ENCODE assay signal across 27 mouse cellular contexts in the genomic region with DNA sequence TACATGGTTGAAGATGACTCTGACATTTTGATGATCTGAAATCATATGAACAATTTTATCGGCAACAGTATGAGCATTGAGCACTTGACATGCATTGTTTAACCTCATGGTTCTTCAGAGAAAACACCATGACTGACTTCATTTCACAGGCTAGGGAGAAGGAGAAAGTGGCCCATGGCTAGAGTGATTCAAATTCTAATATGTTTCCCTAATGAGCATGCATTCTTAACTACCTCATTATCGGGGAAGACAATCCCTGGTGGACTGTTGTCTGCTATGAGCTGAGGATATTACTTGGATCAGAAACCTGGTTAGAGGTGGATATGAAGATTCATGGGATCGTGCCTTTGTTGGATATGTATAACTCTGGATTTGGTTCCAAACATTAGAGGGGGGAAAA.
DNase-seq lines count a peak whose midpoint lies in the region; ATAC-seq and TF ChIP-seq lines count a peak whose summit lies in the region.
"Had no signal": no experiment of that assay in that cellular context is flagged by ENCODE, and none has a peak within 500 bp of the region (broad histone marks: within the 10 kb centered on the region; RNA-seq: fewer than 3 reads in every experiment).

No protein-coding gene starts in this region.

- no peaks in the 10 kb centered on the region for H3K36me3 ChIP-seq in hindbrain, embryonic 14.5 days (replicated peaks; ENCODE audit: control insufficient read depth, insufficient read depth)
- no peaks in the 10 kb centered on the region for H3K36me3 ChIP-seq in hindbrain, embryonic 16.5 days (ENCODE audit: control insufficient read depth, insufficient read depth, low read length)
- H3K36me3 ChIP-seq in neural tube, embryonic 12.5 days: no peaks in the 10 kb centered on the region
- H3K36me3 ChIP-seq in neural tube, embryonic 14.5 days (ENCODE audit: control insufficient read depth, insufficient read depth, low read length): no peaks in the 10 kb centered on the region
- H3K36me3 ChIP-seq: embryonic facial prominence, embryonic 12.5 days; embryonic facial prominence, embryonic 15.5 days; heart, embryonic 12.5 days; heart, embryonic 15.5 days; intestine, embryonic 15.5 days had no signal

- no peaks in the 10 kb centered on the region for H3K9me3 ChIP-seq in hindbrain, embryonic 14.5 days (ENCODE audit: control insufficient read depth, low read length)
- H3K9me3 ChIP-seq in hindbrain, embryonic 16.5 days (ENCODE audit: control insufficient read depth, low read length): no peaks in the 10 kb centered on the region
- no peaks in the 10 kb centered on the region for H3K9me3 ChIP-seq in neural tube, embryonic 12.5 days
- H3K9me3 ChIP-seq in neural tube, embryonic 14.5 days (ENCODE audit: control insufficient read depth, low read length): no peaks in the 10 kb centered on the region
- H3K9me3 ChIP-seq: embryonic facial prominence, embryonic 12.5 days; embryonic facial prominence, embryonic 15.5 days; heart, embryonic 12.5 days; heart, embryonic 15.5 days; intestine, embryonic 15.5 days had no signal

- no peak overlapping the region for H3K4me2 ChIP-seq in hindbrain, embryonic 14.5 days (replicated peaks)
- H3K4me2 ChIP-seq in hindbrain, embryonic 16.5 days (ENCODE audit: low read length): no peak overlapping the region
- H3K4me2 ChIP-seq in neural tube, embryonic 12.5 days (replicated peaks): no peak overlapping the region
- no peak overlapping the region for H3K4me2 ChIP-seq in neural tube, embryonic 14.5 days (ENCODE audit: low read depth, low read length)
- H3K4me2 ChIP-seq: embryonic facial prominence, embryonic 12.5 days; embryonic facial prominence, embryonic 15.5 days; heart, embryonic 12.5 days; heart, embryonic 15.5 days; intestine, embryonic 15.5 days had no signal

- no peak overlapping the region for H3K9ac ChIP-seq in hindbrain, embryonic 14.5 days
- no peak overlapping the region for H3K9ac ChIP-seq in hindbrain, embryonic 16.5 days (ENCODE audit: low read depth, low read length)
- no peak overlapping the region for H3K9ac ChIP-seq in neural tube, embryonic 12.5 days
- no peak overlapping the region for H3K9ac ChIP-seq in neural tube, embryonic 14.5 days (replicated peaks; ENCODE audit: low read depth, low read length)
- H3K9ac ChIP-seq: embryonic facial prominence, embryonic 12.5 days; embryonic facial prominence, embryonic 15.5 days; forebrain, postnatal 0 days; heart, embryonic 12.5 days; heart, embryonic 15.5 days; intestine, embryonic 15.5 days had no signal

- peak; percentile 17; the same call in 1 of the 2 replicates for ATAC-seq in hindbrain, embryonic 14.5 days (ENCODE audit: low FRiP score)
- no peak for ATAC-seq in hindbrain, embryonic 16.5 days
- 0 out of 2 replicates have a peak, but pooled peaks have one; percentile 17 for ATAC-seq in neural tube, embryonic 12.5 days (ENCODE audit: low FRiP score, low read depth)
- peak; percentile 66; the same call in 1 of the 2 replicates for ATAC-seq in neural tube, embryonic 14.5 days (ENCODE audit: low read depth)
- ATAC-seq: activated CD4-positive, CD25-positive, alpha-beta regulatory T cell, adult 4 months; CD4-positive, CD25-positive, alpha-beta regulatory T cell, adult 4 months; forebrain, embryonic 14.5 days; forebrain, postnatal 0 days; intestine, embryonic 15.5 days had no signal

- no peaks in the 10 kb centered on the region for H3K27me3 ChIP-seq in hindbrain, embryonic 14.5 days (ENCODE audit: control insufficient read depth, insufficient read depth, low read length)
- no peaks in the 10 kb centered on the region for H3K27me3 ChIP-seq in hindbrain, embryonic 16.5 days (replicated peaks; ENCODE audit: control insufficient read depth, insufficient read depth, low read length)
- no peaks in the 10 kb centered on the region for H3K27me3 ChIP-seq in neural tube, embryonic 12.5 days (replicated peaks)
- H3K27me3 ChIP-seq in neural tube, embryonic 14.5 days (ENCODE audit: control insufficient read depth, insufficient read depth, low read length): no peaks in the 10 kb centered on the region
- H3K27me3 ChIP-seq: embryonic facial prominence, embryonic 12.5 days; embryonic facial prominence, embryonic 15.5 days; heart, embryonic 12.5 days; heart, embryonic 15.5 days; intestine, embryonic 15.5 days had no signal

- no peak overlapping the region for H3K27ac ChIP-seq in hindbrain, embryonic 14.5 days
- no peak overlapping the region for H3K27ac ChIP-seq in hindbrain, embryonic 16.5 days (ENCODE audit: low read depth, low read length)
- no peak overlapping the region for H3K27ac ChIP-seq in neural tube, embryonic 12.5 days
- H3K27ac ChIP-seq in neural tube, embryonic 14.5 days (ENCODE audit: low read depth, low read length): no peak overlapping the region
- H3K27ac ChIP-seq: embryonic facial prominence, embryonic 12.5 days; embryonic facial prominence, embryonic 15.5 days; heart, embryonic 15.5 days; intestine, embryonic 15.5 days had no signal

- no peak for DNase-seq in hindbrain, embryonic 14.5 days (ENCODE audit: low spot score)
- no peak for DNase-seq in neural tube, embryonic 10.5 days (ENCODE audit: extremely low spot score, low spot score)
- DNase-seq in brain, embryonic 14.5 days (ENCODE audit: low read depth): peak; percentile 34
- DNase-seq in heart, postnatal 14 days: no peak
- DNase-seq: adrenal gland, adult 8-10 months; adrenal gland, postnatal 25 days; cerebellum, adult 11 months; cerebellum, adult 2 months; cerebellum, adult 9-11 months; cerebellum, postnatal 25 days; forebrain, postnatal 0 days; gastrocnemius, postnatal 25 days; heart, adult 18-20 months; heart, postnatal 10 days; heart, postnatal 4 days; kidney, adult 11 months had no signal

- TF ChIP-seq POLR2A in brain, embryonic 14.5 days (IDR thresholded peaks at IDR 0.05; ENCODE audit: borderline replicate concordance, extremely low read depth, insufficient read depth, insufficient read length, poor library complexity, severe bottlenecking): no peak

- intact Hi-C loops in heart, postnatal 14 days (cut with DNase I): no loop called here

- 0 out of 2 replicates have a peak, but pooled peaks cover 5% of the 10 kb centered on the region for H3K4me1 ChIP-seq in hindbrain, embryonic 14.5 days (replicated peaks; ENCODE audit: control insufficient read depth, insufficient read depth, low read length)
- no peaks in the 10 kb centered on the region; the same call in 1 of the 2 replicates for H3K4me1 ChIP-seq in hindbrain, embryonic 16.5 days (ENCODE audit: control insufficient read depth, insufficient read depth, low read depth, low read length)
- 0 out of 2 replicates have a peak, but pooled peaks cover 3% of the 10 kb centered on the region for H3K4me1 ChIP-seq in neural tube, embryonic 12.5 days
- no peaks in the 10 kb centered on the region for H3K4me1 ChIP-seq in neural tube, embryonic 14.5 days (ENCODE audit: control insufficient read depth, insufficient read depth, low read length)
- H3K4me1 ChIP-seq: embryonic facial prominence, embryonic 12.5 days; embryonic facial prominence, embryonic 15.5 days; heart, embryonic 12.5 days; heart, embryonic 15.5 days; intestine, embryonic 15.5 days had no signal

- no peak overlapping the region for H3K4me3 ChIP-seq in hindbrain, embryonic 14.5 days (replicated peaks; ENCODE audit: low read length)
- H3K4me3 ChIP-seq in hindbrain, embryonic 16.5 days (ENCODE audit: low read length): no peak overlapping the region
- H3K4me3 ChIP-seq in neural tube, embryonic 12.5 days: no peak overlapping the region
- H3K4me3 ChIP-seq in neural tube, embryonic 14.5 days (ENCODE audit: low read depth, low read length): no peak overlapping the region
- H3K4me3 ChIP-seq: embryonic facial prominence, embryonic 12.5 days; embryonic facial prominence, embryonic 15.5 days; heart, embryonic 12.5 days; heart, embryonic 15.5 days; intestine, embryonic 15.5 days had no signal

- WGBS in hindbrain, embryonic 14.5 days: 61% methylated on average over 3 of the region's 3 CpGs
- WGBS in hindbrain, embryonic 16.5 days: 57% methylated on average over 3 of the region's 3 CpGs
- WGBS in neural tube, embryonic 12.5 days: 72% methylated on average over 3 of the region's 3 CpGs
- WGBS in neural tube, embryonic 14.5 days: 46% methylated on average over 3 of the region's 3 CpGs

- no peak for TF ChIP-seq CTCF in brain, embryonic 14.5 days (IDR thresholded peaks at IDR 0.05; ENCODE audit: borderline replicate concordance, extremely low read depth, insufficient read depth, insufficient read length)
